Mouse (Mus musculus): ENCODE measurements around the gene Prkca.

GRCm38 (mm10) chr11:108145752-108146496 is 197.8 kb downstream of the Prkca start:
- TF ChIP-seq CTCF (IDR thresholded peaks at IDR 0.05; ENCODE audit: control insufficient read depth, insufficient read depth, insufficient read length), result no peak
- TF ChIP-seq MYOD1 (IDR thresholded peaks at IDR 0.05; ENCODE audit: control insufficient read depth, insufficient read length, low read depth), result no peak
- no peak for TF ChIP-seq USF1 (IDR thresholded peaks at IDR 0.05; ENCODE audit: low read depth)
- TF ChIP-seq MAX (IDR thresholded peaks at IDR 0.05), result no peak
